Mouse (Mus musculus) midbrain, embryonic 10.5 days (tissue): ENCODE measurements around the gene Odf2l. TPM values are rescaled to one million over a fixed set of nuclear protein-coding genes. Genes with fewer than 3 reads are reported as not detected.

Experiments
- DNase-seq: peaks from one replicate; pipeline ENCODE4 v3.0.0-alpha.2; 2017; ENCODE audit warnings: low spot score
- H3K27ac ChIP-seq: fragments of 300-500 bp; sonication (generic); replicated peaks from 2 replicates; pipeline ENCODE4 v1.5.1; 2016; ENCODE audit warnings: mild to moderate bottlenecking
- H3K27me3 ChIP-seq: fragments of 300-500 bp; sonication (generic); 2 replicates; pipeline ENCODE4 v1.6.1; 2016; ENCODE audit warnings: low read depth, mild to moderate bottlenecking; ENCODE audit not compliant: poor library complexity, severe bottlenecking
- H3K36me3 ChIP-seq: fragments of 300-500 bp; sonication (generic); 2 replicates; pipeline ENCODE4 v1.6.1; 2016; ENCODE audit warnings: mild to moderate bottlenecking, moderate library complexity
- H3K4me1 ChIP-seq: fragments of 300-500 bp; sonication (generic); 2 replicates; pipeline ENCODE4 v1.6.1; 2016
- H3K4me3 ChIP-seq: fragments of 300-500 bp; sonication (generic); 2 replicates; pipeline ENCODE4 v1.5.1; 2016; ENCODE audit warnings: mild to moderate bottlenecking, moderate library complexity
- H3K9me3 ChIP-seq: fragments of 300-500 bp; sonication (generic); replicated peaks from 2 replicates; pipeline ENCODE4 v1.6.1; 2016; ENCODE audit warnings: mild to moderate bottlenecking
- WGBS: fragments of 180-500 bp; shearing (Covaris S2); methylation state at CpG from one replicate; pipeline ENCODE4 v1.1.7; 2016; 5-methylcytosine and 5-hydroxymethylcytosine counted together
- polyA plus RNA-seq: library from polyadenylated mRNA; unstranded; fragments of >200 nt; fragmentation: Nextera tagmentation; extraction: Ambion mirVana; gene quantifications from 2 replicates; pipeline ENCODE4 v1.2.1, GENCODE M21; 2016

Odf2l gene
- polyA plus RNA-seq, 1 experiment from 2014 or later, result 21.6 TPM

GRCm38 (mm10) chr3:145105076-145105772 is 13.2 kb upstream of the Odf2l start:
- no peak overlapping the region for H3K4me3 ChIP-seq
- no peak overlapping the region for H3K27ac ChIP-seq
- 89% methylated on average over 5 of the region's 5 CpGs for WGBS
- H3K36me3 ChIP-seq, result no peaks in the 10 kb centered on the region
- no peak for DNase-seq
- H3K27me3 ChIP-seq, result no peaks in the 10 kb centered on the region
- H3K9me3 ChIP-seq, result peaks cover 6% of the 10 kb centered on the region
- no peaks in the 10 kb centered on the region for H3K4me1 ChIP-seq

GRCm38 (mm10) chr3:145105773-145106504 is 12.4 kb upstream of the Odf2l start:
- H3K4me1 ChIP-seq, result no peaks in the 10 kb centered on the region
- no peak overlapping the region for H3K27ac ChIP-seq
- no peaks in the 10 kb centered on the region for H3K36me3 ChIP-seq
- H3K27me3 ChIP-seq, result no peaks in the 10 kb centered on the region
- H3K9me3 ChIP-seq, result peaks cover 6% of the 10 kb centered on the region
- H3K4me3 ChIP-seq, result no peak overlapping the region
- DNase-seq, result no peak
- WGBS, result 85% methylated on average over 5 of the region's 5 CpGs

- DNase-seq, result no peak
- no peaks in the 10 kb centered on the region for H3K36me3 ChIP-seq
- WGBS, result 86% methylated on average over 2 of the region's 2 CpGs
- H3K4me3 ChIP-seq, result no peak overlapping the region
- H3K27ac ChIP-seq, result no peak overlapping the region
- no peaks in the 10 kb centered on the region for H3K9me3 ChIP-seq
- H3K4me1 ChIP-seq, result peaks cover 18% of the 10 kb centered on the region
- no peaks in the 10 kb centered on the region for H3K27me3 ChIP-seq
Observed at GRCm38 (mm10) chr3:145115169-145115568, 3.2 kb upstream of the Odf2l start.

- Histone ChIP-seq H3K4me1 (peaks cover 19% of the 10 kb centered on the region), H3K36me3 (no peaks in the 10 kb centered on the region), H3K27me3 (no peaks in the 10 kb centered on the region), H3K9me3 (no peaks in the 10 kb centered on the region), H3K27ac (peak overlapping the region; percentile 100), H3K4me3 (peak overlapping the region; percentile 80)
- no peak for DNase-seq
- WGBS, result 84% methylated on average over 10 of the region's 10 CpGs
Observed at GRCm38 (mm10) chr3:145117637-145118036, 751 bp upstream of the Odf2l start.

- Histone ChIP-seq H3K27ac (peak overlapping the region; percentile 100), H3K9me3 (no peaks in the 10 kb centered on the region), H3K36me3 (no peaks in the 10 kb centered on the region), H3K4me1 (peaks cover 19% of the 10 kb centered on the region), H3K27me3 (no peaks in the 10 kb centered on the region), H3K4me3 (peak overlapping the region; percentile 80)
- 5% methylated on average over 14 of the region's 14 CpGs for WGBS
- no peak for DNase-seq
Observed at GRCm38 (mm10) chr3:145119002-145119358, 592 bp downstream of the Odf2l start.

GRCm38 (mm10) chr3:145119425-145119824 is 1.0 kb downstream of the Odf2l start:
- Histone ChIP-seq H3K4me1 (peaks cover 19% of the 10 kb centered on the region), H3K4me3 (peak overlapping the region; percentile 80), H3K36me3 (peaks cover 4% of the 10 kb centered on the region), H3K27me3 (no peaks in the 10 kb centered on the region), H3K27ac (peak overlapping the region; percentile 100), H3K9me3 (no peaks in the 10 kb centered on the region)
- WGBS, result 79% methylated on average over 7 of the region's 7 CpGs
- no peak for DNase-seq

- 92% methylated on average over 2 of the region's 2 CpGs for WGBS
- Histone ChIP-seq H3K9me3 (no peaks in the 10 kb centered on the region), H3K27me3 (no peaks in the 10 kb centered on the region), H3K4me3 (no peak overlapping the region), H3K27ac (no peak overlapping the region), H3K36me3 (peaks cover 55% of the 10 kb centered on the region), H3K4me1 (no peaks in the 10 kb centered on the region)
- no peak for DNase-seq
Observed at GRCm38 (mm10) chr3:145126618-145127017, 8.2 kb downstream of the Odf2l start.

- H3K4me3 ChIP-seq, result no peak overlapping the region
- H3K27me3 ChIP-seq, result no peaks in the 10 kb centered on the region
- no peaks in the 10 kb centered on the region for H3K9me3 ChIP-seq
- no peak overlapping the region for H3K27ac ChIP-seq
- no peaks in the 10 kb centered on the region for H3K4me1 ChIP-seq
- H3K36me3 ChIP-seq, result peaks cover 77% of the 10 kb centered on the region
- DNase-seq, result no peak
Observed at GRCm38 (mm10) chr3:145129356-145129755, 11.0 kb downstream of the Odf2l start.

GRCm38 (mm10) chr3:145131210-145131868 is 13.0 kb downstream of the Odf2l start:
- no peak overlapping the region for H3K27ac ChIP-seq
- H3K4me1 ChIP-seq, result no peaks in the 10 kb centered on the region
- no peak overlapping the region for H3K4me3 ChIP-seq
- H3K36me3 ChIP-seq, result peaks cover 83% of the 10 kb centered on the region
- no peaks in the 10 kb centered on the region for H3K27me3 ChIP-seq
- no peaks in the 10 kb centered on the region for H3K9me3 ChIP-seq
- WGBS, result 49% methylated on average over 3 of the region's 3 CpGs
- DNase-seq, result no peak

GRCm38 (mm10) chr3:145140236-145140635 is 21.8 kb downstream of the Odf2l start:
- no peak for DNase-seq
- no peak overlapping the region for H3K27ac ChIP-seq
- no peaks in the 10 kb centered on the region for H3K27me3 ChIP-seq
- no peak overlapping the region for H3K4me3 ChIP-seq
- H3K36me3 ChIP-seq, result peaks cover 37% of the 10 kb centered on the region
- no peaks in the 10 kb centered on the region for H3K4me1 ChIP-seq
- WGBS, result 93% methylated on average over 4 of the region's 4 CpGs
- H3K9me3 ChIP-seq, result no peaks in the 10 kb centered on the region

- H3K36me3 ChIP-seq, result peaks cover 42% of the 10 kb centered on the region
- no peaks in the 10 kb centered on the region for H3K4me1 ChIP-seq
- no peaks in the 10 kb centered on the region for H3K27me3 ChIP-seq
- no peak for DNase-seq
- H3K4me3 ChIP-seq, result no peak overlapping the region
- H3K27ac ChIP-seq, result no peak overlapping the region
- no peaks in the 10 kb centered on the region for H3K9me3 ChIP-seq
Observed at GRCm38 (mm10) chr3:145142925-145143324, 24.5 kb downstream of the Odf2l start.

GRCm38 (mm10) chr3:145143856-145144255 is 25.5 kb downstream of the Odf2l start:
- no peak for DNase-seq
- H3K4me1 ChIP-seq, result no peaks in the 10 kb centered on the region
- H3K4me3 ChIP-seq, result no peak overlapping the region
- H3K27me3 ChIP-seq, result no peaks in the 10 kb centered on the region
- no peaks in the 10 kb centered on the region for H3K9me3 ChIP-seq
- H3K36me3 ChIP-seq, result peaks cover 38% of the 10 kb centered on the region
- WGBS, result 90% methylated on average over 10 of the region's 10 CpGs
- no peak overlapping the region for H3K27ac ChIP-seq

GRCm38 (mm10) chr3:145146871-145147270 is 28.5 kb downstream of the Odf2l start:
- DNase-seq, result no peak
- H3K36me3 ChIP-seq, result peaks cover 44% of the 10 kb centered on the region
- H3K9me3 ChIP-seq, result no peaks in the 10 kb centered on the region
- H3K4me3 ChIP-seq, result no peak overlapping the region
- H3K27ac ChIP-seq, result no peak overlapping the region
- H3K27me3 ChIP-seq, result no peaks in the 10 kb centered on the region
- no peaks in the 10 kb centered on the region for H3K4me1 ChIP-seq
- WGBS, result 98% methylated on average over 9 of the region's 9 CpGs
